ENCODE assay signal across 8 mouse cellular contexts in genomic region chr7:65690869-65691268, GRCm38 (mm10). TPM values are rescaled to one million over a fixed set of nuclear protein-coding genes. Genes with fewer than 3 reads are reported as not detected.
DNase-seq lines count a peak whose midpoint lies in the region; ATAC-seq and TF ChIP-seq lines count a peak whose summit lies in the region.

TSS of gene Tm2d3 (plus strand) at chr7:65691169.

- H3K27me3 ChIP-seq in forebrain, embryonic 10.5 days (ENCODE audit: poor library complexity, severe bottlenecking), result no peaks in the 10 kb centered on the region
- no peaks in the 10 kb centered on the region for H3K27me3 ChIP-seq in hindbrain, embryonic 11.5 days (ENCODE audit: control insufficient read depth, insufficient read depth, low read length)
- H3K27me3 ChIP-seq in liver, embryonic 12.5 days (replicated peaks), result no peaks in the 10 kb centered on the region
- H3K27me3 ChIP-seq in stomach, postnatal 0 days (ENCODE audit: control insufficient read depth, insufficient read depth, low read length), result no peaks in the 10 kb centered on the region

- H3K4me1 ChIP-seq in forebrain, embryonic 10.5 days, result peaks cover 20% of the 10 kb centered on the region
- 0 out of 2 replicates have a peak, but pooled peaks cover 4% of the 10 kb centered on the region for H3K4me1 ChIP-seq in hindbrain, embryonic 11.5 days (replicated peaks; ENCODE audit: control insufficient read depth, insufficient read depth, low read length)
- peaks cover 19% of the 10 kb centered on the region for H3K4me1 ChIP-seq in liver, embryonic 12.5 days
- H3K4me1 ChIP-seq in stomach, postnatal 0 days (replicated peaks; ENCODE audit: control insufficient read depth, insufficient read depth), result no peaks in the 10 kb centered on the region

- no peak within 1 kb of the TSS for H3K27ac ChIP-seq in forebrain, embryonic 10.5 days
- H3K27ac ChIP-seq in hindbrain, embryonic 11.5 days (ENCODE audit: low read depth, low read length), result no peak within 1 kb of the TSS
- H3K27ac ChIP-seq in liver, embryonic 12.5 days, result no peak within 1 kb of the TSS
- no peak within 1 kb of the TSS for H3K27ac ChIP-seq in stomach, postnatal 0 days (replicated peaks)

- TF ChIP-seq CTCF in stomach, postnatal 0 days (IDR thresholded peaks at IDR 0.05; ENCODE audit: low read depth), result no peak

- no peak for ATAC-seq in hindbrain, embryonic 11.5 days (ENCODE audit: low FRiP score)
- ATAC-seq in liver, embryonic 12.5 days, result no peak
- ATAC-seq in stomach, postnatal 0 days (ENCODE audit: low FRiP score, low TSS enrichment), result no peak

- peaks cover 24% of the 10 kb centered on the region for H3K36me3 ChIP-seq in forebrain, embryonic 10.5 days (replicated peaks)
- no peaks in the 10 kb centered on the region for H3K36me3 ChIP-seq in hindbrain, embryonic 11.5 days (ENCODE audit: control insufficient read depth, insufficient read depth, low read length)
- peaks cover 64% of the 10 kb centered on the region for H3K36me3 ChIP-seq in liver, embryonic 12.5 days
- no peaks in the 10 kb centered on the region for H3K36me3 ChIP-seq in stomach, postnatal 0 days (ENCODE audit: control insufficient read depth, insufficient read depth, low read length)

- H3K9ac ChIP-seq in hindbrain, embryonic 11.5 days (ENCODE audit: low read depth, low read length), result no peak within 1 kb of the TSS
- H3K9ac ChIP-seq in liver, embryonic 12.5 days, result no peak within 1 kb of the TSS
- no peak within 1 kb of the TSS for H3K9ac ChIP-seq in stomach, postnatal 0 days (ENCODE audit: low read length)

- H3K4me3 ChIP-seq in forebrain, embryonic 10.5 days, result no peak within 1 kb of the TSS
- no peak within 1 kb of the TSS for H3K4me3 ChIP-seq in hindbrain, embryonic 11.5 days (ENCODE audit: low read depth, low read length)
- H3K4me3 ChIP-seq in liver, embryonic 12.5 days, result no peak within 1 kb of the TSS
- H3K4me3 ChIP-seq in stomach, postnatal 0 days (ENCODE audit: low read depth, low read length), result no peak within 1 kb of the TSS

- DNase-seq in thymus, postnatal 0 days (ENCODE audit: low spot score), result no peak
- no peak for DNase-seq in thymus, postnatal 36 days
- no peak for DNase-seq in forebrain, embryonic 10.5 days (ENCODE audit: extremely low spot score, low spot score)
- DNase-seq in hindbrain, embryonic 11.5 days (ENCODE audit: low spot score), result no peak
- no peak for DNase-seq in stomach, postnatal 0 days (ENCODE audit: low spot score)
- DNase-seq in adipocyte (ENCODE audit: low spot score), result no peak
- no peak for DNase-seq in lung, adult 18-20 months

- no peaks in the 10 kb centered on the region for H3K9me3 ChIP-seq in forebrain, embryonic 10.5 days
- H3K9me3 ChIP-seq in hindbrain, embryonic 11.5 days (ENCODE audit: control insufficient read depth, low read length), result no peaks in the 10 kb centered on the region
- no peaks in the 10 kb centered on the region for H3K9me3 ChIP-seq in liver, embryonic 12.5 days (replicated peaks)
- no peaks in the 10 kb centered on the region for H3K9me3 ChIP-seq in stomach, postnatal 0 days (ENCODE audit: control insufficient read depth, low read length)

- H3K4me2 ChIP-seq in hindbrain, embryonic 11.5 days (replicated peaks; ENCODE audit: low read depth, low read length), result no peak within 1 kb of the TSS
- H3K4me2 ChIP-seq in liver, embryonic 12.5 days, result no peak within 1 kb of the TSS
- no peak within 1 kb of the TSS for H3K4me2 ChIP-seq in stomach, postnatal 0 days (replicated peaks; ENCODE audit: low read depth)

- 91% methylated on average over 7 of the region's 7 CpGs for WGBS in forebrain, embryonic 10.5 days
- WGBS in hindbrain, embryonic 11.5 days, result 91% methylated on average over 7 of the region's 7 CpGs
- WGBS in liver, embryonic 12.5 days (ENCODE audit: insufficient replicate concordance), result 85% methylated on average over 7 of the region's 7 CpGs
- 87% methylated on average over 7 of the region's 7 CpGs for WGBS in stomach, postnatal 0 days

- TF ChIP-seq EP300 in stomach, postnatal 0 days (optimal IDR thresholded peaks at IDR 0.05), result no peak

RNA-seq across cellular contexts. Expression of gene Tm2d3, which starts in this region (rescaled TPM):
- polyA plus RNA-seq in thymus, postnatal 0 days (2015; fragmentation: Nextera tagmentation; extraction: Ambion mirVana), result 63.2 and 69.0 TPM in 2 replicates
- polyA plus RNA-seq in forebrain, embryonic 10.5 days (2016; fragmentation: Nextera tagmentation; extraction: Ambion mirVana), result 77.9 and 80.0 TPM in 2 replicates
- polyA plus RNA-seq in hindbrain, embryonic 11.5 days (2014; fragmentation: Nextera tagmentation; extraction: Ambion mirVana), result 71.6 and 72.1 TPM in 2 replicates
- polyA plus RNA-seq in liver, embryonic 12.5 days (2016; fragmentation: Nextera tagmentation; extraction: Ambion mirVana), result 35.9 and 36.4 TPM in 2 replicates
- polyA plus RNA-seq in stomach, postnatal 0 days (2015; fragmentation: Nextera tagmentation; extraction: Ambion mirVana), result 68.3 and 73.8 TPM in 2 replicates
